Mouse (Mus musculus) hematopoietic stem cell, adult 5-6 weeks (primary cell): Measurements from ENCODE around the gene Rilpl1. TPM values are rescaled to one million over a fixed set of nuclear protein-coding genes. Genes with fewer than 3 reads are reported as not detected.
A peak's percentile ranks its signal among the peaks of the same experiment; 100 is the strongest.
"Not testable (repeated sequence)": the region's sequence is repeated elsewhere in the genome, so short reads cannot be mapped to it uniquely, and the experiment has no call there.

Experiments
- ATAC-seq, 2 experiments: fragments of 125-278 bp in 1 of 2; replicated peaks in 1 of 2; 2 replicates each; pipeline ENCODE4 v1.8.0; 2016 to 2017; ENCODE audit warnings: inconsistent platforms in 2 of 2, mild to moderate bottlenecking in 2 of 2, moderate number of reproducible peaks in 2 of 2, low read depth in 1 of 2, moderate TSS enrichment in 1 of 2; ENCODE audit not compliant: low FRiP score in 2 of 2, poor library complexity in 2 of 2, severe bottlenecking in 2 of 2, insufficient read depth in 1 of 2, low TSS enrichment in 1 of 2
- total RNA-seq: library from RNA; stranded (forward); fragments of 172-1452, 232-1000 nt; gene quantifications from 2 replicates; pipeline ENCODE4 v1.2.3, GENCODE M21; 2017

Rilpl1 gene
- total RNA-seq, 1 experiment from 2014 or later: 9.5 TPM

GRCm38 (mm10) chr5:124501541-124501940 is 29.6 kb downstream of the Rilpl1 start:
- ATAC-seq: no peak

- no peak for ATAC-seq
Measured at GRCm38 (mm10) chr5:124500573-124500972, 30.6 kb downstream of the Rilpl1 start.

- not testable (repeated sequence) for ATAC-seq
Measured at GRCm38 (mm10) chr5:124500037-124500436, 31.2 kb downstream of the Rilpl1 start.

GRCm38 (mm10) chr5:124499001-124499400 is 32.2 kb downstream of the Rilpl1 start:
- ATAC-seq: no peak

GRCm38 (mm10) chr5:124498221-124498876 is 32.8 kb downstream of the Rilpl1 start:
- ATAC-seq: peak; percentile 42 to 46; a peak in 3 of 4 replicates

- ATAC-seq: no peak
Measured at GRCm38 (mm10) chr5:124496614-124497514, 34.3 kb downstream of the Rilpl1 start.

- ATAC-seq: no peak
Measured at GRCm38 (mm10) chr5:124495547-124495946, 35.6 kb downstream of the Rilpl1 start.

- ATAC-seq: peak in 1 of 2 experiments; percentile 33; a peak in 1 of 4 replicates
Measured at GRCm38 (mm10) chr5:124493455-124493854, 37.7 kb downstream of the Rilpl1 start.

- no peak for ATAC-seq
Measured at GRCm38 (mm10) chr5:124492618-124493017, 38.6 kb downstream of the Rilpl1 start.

GRCm38 (mm10) chr5:124491732-124492131 is 39.5 kb downstream of the Rilpl1 start:
- ATAC-seq: no peak

GRCm38 (mm10) chr5:124488885-124489284 is 42.3 kb downstream of the Rilpl1 start:
- no peak for ATAC-seq

GRCm38 (mm10) chr5:124485654-124486053 is 45.5 kb downstream of the Rilpl1 start:
- no peak for ATAC-seq

GRCm38 (mm10) chr5:124483655-124484396 is 47.4 kb downstream of the Rilpl1 start:
- peak in 1 of 2 experiments; percentile 24; a peak in 1 of 4 replicates for ATAC-seq

- ATAC-seq: peak; percentile 57 to 71
Measured at GRCm38 (mm10) chr5:124482966-124483654, 48.1 kb downstream of the Rilpl1 start, which contains the start of gene Snrnp35. TSS of gene Snrnp35 (plus strand) at chr5:124483134.

GRCm38 (mm10) chr5:124482436-124482965 is 48.7 kb downstream of the Rilpl1 start:
- ATAC-seq: no peak

GRCm38 (mm10) chr5:124481714-124482113 is 49.5 kb downstream of the Rilpl1 start:
- ATAC-seq: no peak

- no peak for ATAC-seq
Measured at GRCm38 (mm10) chr5:124480119-124480518, 51.1 kb downstream of the Rilpl1 start.
